Mouse (Mus musculus): Measurements from ENCODE around the gene Defb45.

DNA sequence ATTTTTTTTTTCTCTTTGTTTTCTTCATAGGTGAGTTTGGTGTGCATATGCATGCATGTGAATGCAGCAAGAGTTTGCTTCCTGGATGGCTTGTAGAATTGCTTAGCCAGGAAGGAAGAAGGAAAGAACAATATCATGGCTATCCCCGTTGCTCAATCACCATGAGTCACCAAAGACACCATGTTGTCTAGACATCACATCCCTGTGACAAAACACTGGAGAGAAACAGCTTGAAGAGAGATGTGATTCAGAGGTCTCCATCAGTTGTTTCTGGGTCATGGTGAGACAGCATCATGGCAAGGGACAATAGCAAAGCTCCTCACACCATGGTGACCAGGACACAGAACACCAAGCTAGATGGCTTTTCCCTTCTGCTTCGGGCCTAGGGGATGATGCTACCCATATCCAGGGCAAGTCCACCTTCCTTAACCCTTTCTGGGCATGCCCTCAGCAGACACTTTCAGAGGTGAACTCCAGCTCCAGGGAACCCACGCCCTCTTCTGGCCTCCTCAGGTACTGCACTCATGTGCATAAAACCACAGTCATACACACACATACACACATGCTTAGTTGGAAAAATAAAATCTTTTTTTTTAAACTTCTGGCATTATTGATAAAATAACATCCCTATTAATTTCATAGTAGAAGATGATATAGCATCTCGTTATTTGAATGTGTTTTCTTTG lies 2.2 kb upstream of the Defb45 start:
- TF ChIP-seq FLI1 (IDR thresholded peaks at IDR 0.05; ENCODE audit: low read length), result no peak
- TF ChIP-seq GATA1 (IDR thresholded peaks at IDR 0.05; ENCODE audit: borderline replicate concordance, low read length), result no peak

Measured in megakaryocyte, embryonic 14.5 days (primary cell).